Mouse (Mus musculus): ENCODE results near the gene Gm43738. TPM values are rescaled to one million over a fixed set of nuclear protein-coding genes. Genes with fewer than 3 reads are reported as not detected.

Gene Gm43738
- polyA plus RNA-seq, 1 experiment from 2014 or later, result 0.20 TPM

- H3K4me3 ChIP-seq (ENCODE audit: low read depth, low read length), result no peak overlapping the region
- DNase-seq (ENCODE audit: low spot score) (no peak), ATAC-seq (replicated peaks; ENCODE audit: low FRiP score, low TSS enrichment, low read depth) (no peak)
- no peak overlapping the region for H3K9ac ChIP-seq (ENCODE audit: low read length)
- H3K27me3 ChIP-seq (replicated peaks; ENCODE audit: control insufficient read depth, insufficient read depth, low read length), result no peaks in the 10 kb centered on the region
- H3K27ac ChIP-seq (ENCODE audit: low read depth), result no peak overlapping the region
- no peak overlapping the region for H3K4me2 ChIP-seq (ENCODE audit: low read length)
- no peaks in the 10 kb centered on the region for H3K9me3 ChIP-seq (ENCODE audit: control insufficient read depth, low read length)
- H3K36me3 ChIP-seq (ENCODE audit: control insufficient read depth, insufficient read depth, low read length), result peaks cover 92% of the 10 kb centered on the region
- no peaks in the 10 kb centered on the region for H3K4me1 ChIP-seq (replicated peaks; ENCODE audit: control insufficient read depth, insufficient read depth, low read length)
- WGBS, result 96% methylated on average over 4 of the region's 4 CpGs
Observed at GRCm38 (mm10) chr3:89043359-89043758, 57.5 kb downstream of the Gm43738 start.

Other genes with a start within 250 kb of the Gm43738 start
- 52.9 and 56.0 TPM in 2 replicates for gene Msto1, start 187.1 kb downstream of the Gm43738 start, polyA plus RNA-seq (2014; fragmentation: Nextera tagmentation; extraction: Ambion mirVana)
- gene Ash1l, start 150.5 kb downstream of the Gm43738 start, polyA plus RNA-seq (2014; fragmentation: Nextera tagmentation; extraction: Ambion mirVana), result 21.5 and 23.1 TPM in 2 replicates
- 150 and 155 TPM in 2 replicates for gene Dap3, start 149.9 kb downstream of the Gm43738 start, polyA plus RNA-seq (2014; fragmentation: Nextera tagmentation; extraction: Ambion mirVana)
- 18.7 and 22.2 TPM in 2 replicates for gene Rusc1, start 7.8 kb downstream of the Gm43738 start, polyA plus RNA-seq (2014; fragmentation: Nextera tagmentation; extraction: Ambion mirVana)
- 352 and 412 TPM in 2 replicates for gene Fdps, start 860 bp upstream of the Gm43738 start, polyA plus RNA-seq (2014; fragmentation: Nextera tagmentation; extraction: Ambion mirVana)
- gene Pklr, start 35.0 kb upstream of the Gm43738 start, polyA plus RNA-seq (2014; fragmentation: Nextera tagmentation; extraction: Ambion mirVana), result 13.3 and 15.8 TPM in 2 replicates
- gene Hcn3, start 59.1 kb upstream of the Gm43738 start, polyA plus RNA-seq (2014; fragmentation: Nextera tagmentation; extraction: Ambion mirVana), result 1.8 and 2.5 TPM in 2 replicates
- 24.9 and 25.3 TPM in 2 replicates for gene Clk2, start 63.7 kb upstream of the Gm43738 start, polyA plus RNA-seq (2014; fragmentation: Nextera tagmentation; extraction: Ambion mirVana)
- gene Scamp3, start 76.4 kb upstream of the Gm43738 start, polyA plus RNA-seq (2014; fragmentation: Nextera tagmentation; extraction: Ambion mirVana), result 98.1 and 101 TPM in 2 replicates
- 27.6 and 29.3 TPM in 2 replicates for gene Fam189b, start 82.0 kb upstream of the Gm43738 start, polyA plus RNA-seq (2014; fragmentation: Nextera tagmentation; extraction: Ambion mirVana)
- gene Gba, start 101.8 kb upstream of the Gm43738 start, polyA plus RNA-seq (2014; fragmentation: Nextera tagmentation; extraction: Ambion mirVana), result 39.2 and 41.0 TPM in 2 replicates
- 19.2 and 19.4 TPM in 2 replicates for gene Thbs3, start 114.1 kb upstream of the Gm43738 start, polyA plus RNA-seq (2014; fragmentation: Nextera tagmentation; extraction: Ambion mirVana)
- gene Mtx1, start 126.0 kb upstream of the Gm43738 start, polyA plus RNA-seq (2014; fragmentation: Nextera tagmentation; extraction: Ambion mirVana), result 214 and 216 TPM in 2 replicates
- gene Muc1, start 128.0 kb upstream of the Gm43738 start, polyA plus RNA-seq (2014; fragmentation: Nextera tagmentation; extraction: Ambion mirVana), result 4.2 and 10.3 TPM in 2 replicates
- gene Krtcap2, start 144.9 kb upstream of the Gm43738 start, polyA plus RNA-seq (2014; fragmentation: Nextera tagmentation; extraction: Ambion mirVana), result 331 and 346 TPM in 2 replicates
- 3.3 and 3.5 TPM in 2 replicates for gene Trim46, start 145.2 kb upstream of the Gm43738 start, polyA plus RNA-seq (2014; fragmentation: Nextera tagmentation; extraction: Ambion mirVana)
- gene Dpm3, start 158.3 kb upstream of the Gm43738 start, polyA plus RNA-seq (2014; fragmentation: Nextera tagmentation; extraction: Ambion mirVana), result 143 and 188 TPM in 2 replicates
- 64.7 and 66.5 TPM in 2 replicates for gene Slc50a1, start 169.5 kb upstream of the Gm43738 start, polyA plus RNA-seq (2014; fragmentation: Nextera tagmentation; extraction: Ambion mirVana)
- 46.2 and 46.6 TPM in 2 replicates for gene Efna1, start 180.0 kb upstream of the Gm43738 start, polyA plus RNA-seq (2014; fragmentation: Nextera tagmentation; extraction: Ambion mirVana)
- gene Efna3, start 221.9 kb upstream of the Gm43738 start, polyA plus RNA-seq (2014; fragmentation: Nextera tagmentation; extraction: Ambion mirVana), result 13.2 and 15.3 TPM in 2 replicates
- gene Efna4, start 236.9 kb upstream of the Gm43738 start, polyA plus RNA-seq (2014; fragmentation: Nextera tagmentation; extraction: Ambion mirVana), result 20.6 and 22.2 TPM in 2 replicates
- gene Adam15, start 248.9 kb upstream of the Gm43738 start, polyA plus RNA-seq (2014; fragmentation: Nextera tagmentation; extraction: Ambion mirVana), result 30.4 and 31.0 TPM in 2 replicates

Data from intestine, embryonic 14.5 days (tissue).